Mouse (Mus musculus) embryonic facial prominence, embryonic 14.5 days (tissue): ENCODE measurements at regions not wholly inside any gene's neighbourhood (a gene's known extent, or its start where the extent isn't known, plus 50 kb on each side); places are given as distances from the start of the nearest gene placed in this dataset.
A peak's percentile ranks its signal among the peaks of the same experiment; 100 is the strongest.

Experiments used
- ATAC-seq: fragments of 200-750 bp; cut with Nextera tagmentation; 2 replicates; pipeline ENCODE4 v1.8.0; 2017; ENCODE audit warnings: low read depth, moderate number of reproducible peaks, moderate TSS enrichment
- DNase-seq: peaks from one replicate; pipeline ENCODE4 v3.0.0-alpha.2; 2015; ENCODE audit warnings: low spot score
- H3K27ac ChIP-seq: fragments of 300-500 bp; sonication (generic); replicated peaks from 2 replicates; pipeline ENCODE4 v1.5.1; 2014; ENCODE audit warnings: low read depth, mild to moderate bottlenecking, low read length, moderate library complexity
- H3K27me3 ChIP-seq: fragments of 300-500 bp; sonication (generic); replicated peaks from 2 replicates; pipeline ENCODE4 v1.6.1; 2014; ENCODE audit warnings: low read length; ENCODE audit not compliant: control insufficient read depth, insufficient read depth
- H3K36me3 ChIP-seq: fragments of 300-500 bp; sonication (generic); 2 replicates; pipeline ENCODE4 v1.6.1; 2014; ENCODE audit warnings: low read length, mixed read lengths; ENCODE audit not compliant: control insufficient read depth, insufficient read depth
- H3K4me1 ChIP-seq: fragments of 300-500 bp; sonication (generic); 2 replicates; pipeline ENCODE4 v1.6.1; 2014; ENCODE audit warnings: antibody characterized with exemption, low read length; ENCODE audit not compliant: control insufficient read depth, insufficient read depth
- H3K4me2 ChIP-seq: fragments of 300-500 bp; sonication (generic); 2 replicates; pipeline ENCODE4 v1.6.1; 2014; ENCODE audit warnings: low read depth, mild to moderate bottlenecking, low read length, moderate library complexity, mixed read lengths
- H3K4me3 ChIP-seq: fragments of 300-500 bp; sonication (generic); 2 replicates; pipeline ENCODE4 v1.5.1; 2014; ENCODE audit warnings: low read depth, mild to moderate bottlenecking, low read length
- H3K9ac ChIP-seq: fragments of 300-500 bp; sonication (generic); 2 replicates; pipeline ENCODE4 v1.6.1; 2014; ENCODE audit warnings: low read depth, mild to moderate bottlenecking, low read length, moderate library complexity, mixed read lengths
- H3K9me3 ChIP-seq: fragments of 300-500 bp; sonication (generic); 2 replicates; pipeline ENCODE4 v1.6.1; 2016; ENCODE audit warnings: low read length; ENCODE audit not compliant: control insufficient read depth
- WGBS: fragments of 180-500 bp; shearing (Covaris S2); extraction: QIAGEN DNeasy Blood & Tissue Kit; methylation state at CpG from one replicate; pipeline ENCODE4 v1.1.7; 2014; 5-methylcytosine and 5-hydroxymethylcytosine counted together

GRCm38 (mm10) chr15:6995246-6995645 is 95.2 kb upstream of the Lifr start:
- Histone ChIP-seq H3K9ac (no peak overlapping the region), H3K4me2 (no peak overlapping the region), H3K9me3 (no peaks in the 10 kb centered on the region), H3K27me3 (no peaks in the 10 kb centered on the region), H3K4me3 (no peak overlapping the region), H3K36me3 (no peaks in the 10 kb centered on the region), H3K4me1 (no peaks in the 10 kb centered on the region), H3K27ac (no peak overlapping the region)
- ATAC-seq (peak; percentile 54), DNase-seq (peak; percentile 76)
- 26% methylated on average over 3 of the region's 3 CpGs for WGBS

DNA sequence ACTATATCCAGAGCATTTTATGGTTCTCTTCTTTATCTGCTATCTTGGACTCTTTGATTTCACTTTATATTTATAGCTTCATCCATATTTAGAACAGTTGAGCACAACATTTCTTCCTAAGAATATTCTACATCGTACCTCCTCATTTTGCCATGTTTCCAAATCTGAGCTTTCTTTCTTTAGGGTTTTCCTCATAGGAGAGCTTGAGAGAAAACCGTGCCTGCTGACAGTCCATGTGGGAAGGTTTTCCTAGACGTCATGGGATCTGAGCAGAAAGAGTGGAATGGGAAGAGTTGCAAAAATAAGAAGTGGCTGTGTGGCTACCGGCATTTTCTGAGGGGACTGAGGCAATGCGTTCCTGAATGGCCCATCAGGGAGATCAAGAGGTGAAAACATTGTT is 92.5 kb upstream of the Lifr start:
- Histone ChIP-seq H3K27ac (no peak overlapping the region), H3K9ac (no peak overlapping the region), H3K4me3 (no peak overlapping the region), H3K36me3 (no peaks in the 10 kb centered on the region), H3K4me2 (no peak overlapping the region), H3K4me1 (no peaks in the 10 kb centered on the region), H3K27me3 (no peaks in the 10 kb centered on the region), H3K9me3 (no peaks in the 10 kb centered on the region)
- WGBS: 71% methylated on average over 5 of the region's 5 CpGs
- no peak for DNase-seq
- ATAC-seq: no peak

GRCm38 (mm10) chr15:6998576-6999070 is 91.8 kb upstream of the Lifr start:
- H3K27me3 ChIP-seq: no peaks in the 10 kb centered on the region
- H3K4me2 ChIP-seq: no peak overlapping the region
- no peak overlapping the region for H3K9ac ChIP-seq
- no peak for DNase-seq
- H3K36me3 ChIP-seq: no peaks in the 10 kb centered on the region
- no peak for ATAC-seq
- H3K27ac ChIP-seq: no peak overlapping the region
- H3K4me1 ChIP-seq: no peaks in the 10 kb centered on the region
- H3K9me3 ChIP-seq: no peaks in the 10 kb centered on the region
- H3K4me3 ChIP-seq: no peak overlapping the region
- 54% methylated on average over 5 of the region's 5 CpGs for WGBS

- DNase-seq (no peak), ATAC-seq (no peak)
- Histone ChIP-seq H3K36me3 (no peaks in the 10 kb centered on the region), H3K27ac (no peak overlapping the region), H3K4me2 (no peak overlapping the region), H3K4me1 (no peaks in the 10 kb centered on the region), H3K9ac (no peak overlapping the region), H3K27me3 (no peaks in the 10 kb centered on the region), H3K9me3 (no peaks in the 10 kb centered on the region), H3K4me3 (no peak overlapping the region)
- WGBS: 75% methylated on average over 3 of the region's 3 CpGs
Measured at GRCm38 (mm10) chr15:6999667-7000066, 90.7 kb upstream of the Lifr start.

DNA sequence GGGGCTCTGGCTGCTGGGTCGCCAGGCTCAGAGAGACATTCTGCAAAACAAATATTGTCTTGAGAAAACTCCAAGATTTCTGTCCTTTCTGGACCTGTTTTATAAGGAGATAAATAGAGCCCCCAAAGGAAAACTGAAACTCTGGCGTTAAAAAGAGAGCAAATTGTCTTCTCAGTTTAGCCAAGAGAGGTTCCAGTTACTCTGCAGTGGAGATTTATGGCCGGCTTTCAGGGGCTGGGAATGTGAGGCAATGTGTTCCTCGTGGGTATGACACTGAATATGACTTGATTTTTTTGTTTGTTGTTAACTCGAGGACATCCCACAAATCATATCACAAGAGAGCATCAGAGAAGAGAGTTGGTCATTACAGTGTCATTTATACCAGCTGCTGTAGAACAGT is 88.2 kb upstream of the Lifr start:
- no peak overlapping the region for H3K9ac ChIP-seq
- ATAC-seq (no peak), DNase-seq (no peak)
- H3K4me1 ChIP-seq: no peaks in the 10 kb centered on the region
- H3K4me2 ChIP-seq: no peak overlapping the region
- no peaks in the 10 kb centered on the region for H3K9me3 ChIP-seq
- H3K27me3 ChIP-seq: no peaks in the 10 kb centered on the region
- no peaks in the 10 kb centered on the region for H3K36me3 ChIP-seq
- no peak overlapping the region for H3K27ac ChIP-seq
- H3K4me3 ChIP-seq: no peak overlapping the region
- 51% methylated on average over 5 of the region's 5 CpGs for WGBS

- DNase-seq (no peak), ATAC-seq (no peak)
- Histone ChIP-seq H3K36me3 (no peaks in the 10 kb centered on the region), H3K9ac (no peak overlapping the region), H3K4me2 (no peak overlapping the region), H3K4me3 (no peak overlapping the region), H3K27me3 (no peaks in the 10 kb centered on the region), H3K4me1 (no peaks in the 10 kb centered on the region), H3K9me3 (no peaks in the 10 kb centered on the region), H3K27ac (no peak overlapping the region)
- WGBS: 82% methylated on average over 2 of the region's 2 CpGs
Measured at GRCm38 (mm10) chr15:7003311-7003710, 87.1 kb upstream of the Lifr start.

- Histone ChIP-seq H3K4me3 (no peak overlapping the region), H3K27ac (no peak overlapping the region), H3K36me3 (no peaks in the 10 kb centered on the region), H3K9me3 (no peaks in the 10 kb centered on the region), H3K9ac (no peak overlapping the region), H3K27me3 (no peaks in the 10 kb centered on the region), H3K4me1 (peaks cover 5% of the 10 kb centered on the region; the same call in 1 of the 2 replicates), H3K4me2 (no peak overlapping the region)
- ATAC-seq: no peak
- 66% methylated on average over 1 of the region's 1 CpGs for WGBS
- no peak for DNase-seq
Measured at GRCm38 (mm10) chr15:7005142-7005541, 85.3 kb upstream of the Lifr start.

GRCm38 (mm10) chr15:7006271-7006670 is 84.1 kb upstream of the Lifr start:
- no peaks in the 10 kb centered on the region for H3K27me3 ChIP-seq
- no peak overlapping the region for H3K4me3 ChIP-seq
- 52% methylated on average over 2 of the region's 2 CpGs for WGBS
- H3K9ac ChIP-seq: no peak overlapping the region
- DNase-seq: no peak
- peaks cover 5% of the 10 kb centered on the region; the same call in 1 of the 2 replicates for H3K4me1 ChIP-seq
- ATAC-seq: no peak
- H3K27ac ChIP-seq: no peak overlapping the region
- H3K4me2 ChIP-seq: no peak overlapping the region
- no peaks in the 10 kb centered on the region for H3K9me3 ChIP-seq
- no peaks in the 10 kb centered on the region for H3K36me3 ChIP-seq

- peaks cover 5% of the 10 kb centered on the region; the same call in 1 of the 2 replicates for H3K4me1 ChIP-seq
- H3K4me3 ChIP-seq: no peak overlapping the region
- H3K27me3 ChIP-seq: no peaks in the 10 kb centered on the region
- H3K36me3 ChIP-seq: no peaks in the 10 kb centered on the region
- H3K9me3 ChIP-seq: no peaks in the 10 kb centered on the region
- 64% methylated on average over 7 of the region's 7 CpGs for WGBS
- no peak overlapping the region for H3K4me2 ChIP-seq
- ATAC-seq (no peak), DNase-seq (no peak)
- no peak overlapping the region for H3K9ac ChIP-seq
- no peak overlapping the region for H3K27ac ChIP-seq
Measured at GRCm38 (mm10) chr15:7008725-7009380, 81.6 kb upstream of the Lifr start.
